Mouse (Mus musculus) right cerebral cortex, postnatal 14 days (tissue): Measurements from ENCODE around the gene Pgm1.

Experiments used
- DNase-seq: peaks from one replicate; pipeline ENCODE4 v3.0.0; 2022

The Pgm1 gene

DNA sequence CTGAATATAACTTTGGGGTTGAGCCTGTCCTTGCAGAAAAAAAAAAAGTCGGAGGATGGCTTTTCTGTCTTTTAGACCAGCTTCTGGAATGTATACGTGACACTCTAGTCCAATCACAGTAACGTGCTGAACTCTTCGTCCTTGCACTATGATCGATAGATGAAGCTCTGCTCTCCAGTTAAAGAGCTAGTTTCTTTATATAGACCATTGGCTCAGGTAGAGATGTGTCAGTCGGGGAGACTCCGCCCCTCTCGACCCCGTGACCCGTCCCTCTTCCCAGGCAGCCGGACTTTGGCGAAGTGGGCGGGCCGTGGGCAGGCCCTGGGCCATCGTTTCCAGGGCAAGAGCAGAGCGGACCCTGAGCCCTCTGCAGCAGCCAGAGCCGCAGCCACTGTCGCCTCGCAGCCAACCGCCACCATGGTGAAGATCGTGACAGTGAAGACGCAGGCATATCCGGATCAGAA is at the start of gene Pgm1:
TSS of gene Pgm1 (plus strand) at position 266 of the 464 bp plus-strand sequence.
- DNase-seq, result peak; percentile 65

DNA sequence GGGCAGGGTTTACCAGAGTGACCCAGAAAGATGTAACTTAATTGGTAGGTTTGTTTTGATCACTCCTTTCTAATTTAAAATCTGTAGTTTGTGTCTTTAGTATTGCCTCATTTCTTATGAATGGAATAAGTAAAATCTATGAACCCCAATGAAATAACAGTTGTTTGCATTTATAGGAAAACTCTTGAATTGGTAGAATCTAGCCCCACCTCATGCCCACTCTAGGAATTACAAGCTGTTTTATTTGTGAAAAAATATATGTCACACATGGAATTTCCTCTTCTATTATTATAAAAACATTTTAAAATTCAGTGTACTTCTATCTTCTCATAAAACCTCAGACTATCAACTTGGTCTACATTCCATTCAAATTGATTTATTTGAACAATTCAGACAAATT is 47.3 kb upstream of the Pgm1 start:
- no peak for DNase-seq

DNA sequence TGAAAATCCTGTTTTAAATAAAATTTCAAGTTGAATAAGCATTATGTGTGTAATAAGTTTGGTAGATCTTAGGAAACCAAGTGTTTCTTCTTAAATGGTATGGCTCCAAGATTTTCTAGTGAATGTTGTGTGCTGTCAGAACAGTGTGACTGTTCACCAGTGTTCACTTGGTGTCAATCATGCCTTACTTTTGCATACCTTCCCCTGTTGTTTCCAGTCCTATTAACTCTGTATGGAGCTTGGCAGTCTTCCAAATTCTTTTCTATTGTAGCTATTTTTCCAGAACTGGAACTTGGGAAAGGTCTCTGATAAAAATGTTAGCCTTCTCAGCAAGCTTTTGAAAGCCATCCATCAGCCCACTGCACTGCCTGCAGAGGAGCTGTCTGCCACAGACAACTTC is 46.8 kb upstream of the Pgm1 start:
- no peak for DNase-seq

DNA sequence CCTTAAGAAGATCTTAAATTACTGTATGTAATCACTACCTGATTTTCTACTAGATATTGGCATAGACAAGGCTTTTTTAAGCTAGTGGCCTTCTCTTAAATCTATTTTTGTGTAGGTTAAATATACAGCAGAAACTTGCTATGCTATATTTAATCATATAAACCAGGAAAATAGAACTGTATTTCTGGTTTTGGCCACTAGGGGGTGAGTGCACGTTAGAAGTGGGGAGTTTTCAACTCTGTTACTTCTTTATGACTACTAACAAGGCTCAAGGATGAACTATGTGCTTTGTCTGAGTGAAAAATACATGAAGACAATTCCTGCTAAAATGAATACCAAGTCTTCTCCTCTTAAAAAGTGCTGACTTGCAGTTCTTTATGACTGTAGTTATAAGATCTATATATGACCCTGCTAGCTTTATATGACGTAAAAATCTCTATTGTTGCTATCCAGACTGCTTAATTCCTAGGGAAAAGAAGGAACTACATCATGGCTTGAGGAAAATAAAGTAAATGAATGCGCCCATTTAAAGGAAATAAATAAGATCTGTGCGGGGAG is 15.2 kb upstream of the Pgm1 start:
- DNase-seq, result no peak

DNA sequence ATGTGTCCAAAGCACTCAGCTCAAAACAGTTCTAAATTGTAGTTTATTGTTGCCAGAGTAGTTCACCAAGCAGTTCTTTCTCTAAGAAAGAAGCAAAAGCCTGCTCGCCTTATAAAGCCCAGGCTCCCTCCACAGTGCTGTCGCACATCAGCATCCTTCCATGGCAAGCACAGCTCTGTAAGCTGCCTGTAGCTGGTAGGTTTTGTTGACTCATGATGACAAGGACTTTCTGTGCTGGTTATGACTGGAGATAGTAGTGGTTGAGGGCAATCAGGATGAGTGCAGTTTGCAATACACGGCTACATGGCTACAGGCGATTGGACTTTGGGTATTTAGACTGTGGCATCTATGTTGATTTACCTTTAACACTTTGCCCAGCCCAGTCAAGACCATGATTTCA is 2.8 kb upstream of the Pgm1 start:
- DNase-seq, result no peak

DNA sequence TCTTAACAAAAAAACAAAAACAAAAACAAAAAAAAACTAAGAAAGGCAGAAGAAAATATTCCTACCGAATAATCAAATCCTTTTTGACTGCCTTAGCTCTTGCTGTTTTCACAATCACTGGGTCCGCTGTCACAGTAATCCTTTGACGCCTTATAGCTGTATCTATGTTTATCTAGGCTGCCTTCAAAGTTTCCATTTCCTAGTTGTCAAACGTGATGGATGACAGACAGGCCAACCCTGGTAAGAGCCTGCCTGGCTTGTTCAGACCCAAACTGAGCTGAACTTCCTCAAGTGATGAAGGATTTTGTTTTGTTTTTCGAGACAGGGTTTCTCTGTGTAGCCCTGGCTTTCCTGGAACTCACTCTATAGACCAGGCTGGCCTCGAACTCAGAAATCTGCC is 693 bp upstream of the Pgm1 start:
- no peak for DNase-seq

DNA sequence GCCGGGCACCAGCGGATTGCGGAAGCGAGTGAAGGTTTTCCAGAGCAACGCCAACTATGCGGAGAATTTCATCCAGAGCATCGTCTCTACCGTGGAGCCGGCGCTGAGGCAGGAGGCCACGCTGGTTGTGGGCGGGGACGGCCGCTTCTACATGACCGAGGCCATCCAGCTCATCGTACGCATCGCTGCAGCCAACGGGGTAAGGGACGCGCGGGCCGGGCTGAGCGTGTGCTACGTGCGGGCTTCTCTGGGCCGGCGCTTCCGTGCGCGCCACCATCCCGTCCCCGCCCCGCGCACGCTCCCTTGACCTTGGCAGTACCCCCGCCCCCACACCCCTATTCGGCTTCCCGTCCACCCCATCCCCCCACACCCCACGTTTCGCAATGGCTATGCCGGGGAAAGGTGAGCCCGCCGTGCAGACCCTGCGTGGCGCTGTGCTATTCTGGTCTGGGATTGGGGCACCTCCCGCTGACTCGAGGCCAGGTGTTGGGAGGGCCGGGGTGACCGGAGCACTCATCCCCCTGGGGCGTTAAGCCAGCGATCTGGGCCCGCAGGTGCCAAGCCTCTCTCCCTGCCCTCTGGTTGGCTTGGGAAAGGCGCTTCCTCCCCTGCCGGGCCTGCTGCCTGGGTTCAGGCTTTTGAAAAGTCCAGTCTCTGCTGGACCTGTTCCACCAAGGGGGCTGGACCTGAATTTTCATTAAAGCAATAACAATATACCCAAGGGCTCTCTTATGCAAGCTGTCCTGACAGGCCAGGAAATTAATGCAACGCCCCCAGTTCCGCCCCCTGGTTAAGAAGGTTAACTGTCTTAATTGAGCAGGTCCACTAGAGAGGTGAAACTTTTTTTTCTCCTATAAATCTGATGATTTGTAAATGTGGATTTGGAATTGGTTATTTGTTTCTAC is 651 bp downstream of the Pgm1 start, which contains the start of gene Itgb3bp:
TSS of gene Itgb3bp (minus strand) at position 201 of the 905 bp plus-strand sequence.
- DNase-seq, result peak; percentile 71

DNA sequence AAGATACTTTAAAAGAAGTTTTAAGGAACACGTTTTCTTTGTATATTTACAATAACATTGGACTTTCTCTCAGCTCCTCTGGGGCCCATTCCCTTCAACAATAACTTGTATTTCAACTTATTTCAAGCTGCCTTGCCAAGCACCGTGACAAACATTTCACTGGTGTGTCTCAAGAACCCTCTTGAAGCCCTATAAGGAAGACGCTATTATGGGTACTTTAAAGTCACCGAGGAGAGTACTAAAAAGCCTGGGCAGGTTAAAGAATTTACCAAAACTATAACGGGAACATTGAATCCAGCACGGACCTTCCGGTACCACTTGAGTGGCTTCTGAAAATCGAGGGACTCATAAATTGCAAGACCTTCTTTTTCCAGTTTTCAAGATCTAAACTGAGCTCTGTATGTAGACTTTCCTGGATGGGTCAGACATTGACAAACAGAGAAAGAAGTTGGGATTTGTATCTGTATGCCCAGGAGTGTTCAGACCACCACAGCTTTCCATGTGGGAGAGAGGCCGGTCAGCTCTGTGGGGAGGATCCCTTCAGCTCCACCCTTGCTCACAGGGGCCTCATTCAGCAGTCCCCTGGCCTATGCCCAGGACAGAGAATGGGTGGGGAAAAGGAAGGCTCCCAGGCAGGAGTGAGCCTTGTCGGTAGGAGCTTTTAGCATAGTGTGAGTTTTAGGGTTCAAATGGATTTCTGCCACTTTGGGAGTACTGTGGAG is 1.5 kb downstream of the Pgm1 start:
- no peak for DNase-seq

DNA sequence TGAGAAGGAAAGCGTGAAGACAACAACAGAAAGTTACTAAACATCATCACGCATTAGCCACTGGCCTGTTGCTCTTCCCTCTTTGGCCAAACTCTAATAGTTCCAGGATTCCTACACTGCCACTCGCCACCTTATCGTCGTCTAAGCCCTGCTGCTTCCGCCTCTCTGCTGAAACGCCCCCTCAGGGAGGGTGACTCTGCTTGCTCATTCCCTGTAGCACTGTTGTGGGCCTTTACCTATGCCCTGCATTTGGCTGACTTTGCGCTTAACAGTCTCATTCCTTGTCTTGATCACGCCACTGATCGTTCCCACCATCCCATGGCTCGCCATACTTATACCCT is 2.0 kb downstream of the Pgm1 start:
- no peak for DNase-seq

DNA sequence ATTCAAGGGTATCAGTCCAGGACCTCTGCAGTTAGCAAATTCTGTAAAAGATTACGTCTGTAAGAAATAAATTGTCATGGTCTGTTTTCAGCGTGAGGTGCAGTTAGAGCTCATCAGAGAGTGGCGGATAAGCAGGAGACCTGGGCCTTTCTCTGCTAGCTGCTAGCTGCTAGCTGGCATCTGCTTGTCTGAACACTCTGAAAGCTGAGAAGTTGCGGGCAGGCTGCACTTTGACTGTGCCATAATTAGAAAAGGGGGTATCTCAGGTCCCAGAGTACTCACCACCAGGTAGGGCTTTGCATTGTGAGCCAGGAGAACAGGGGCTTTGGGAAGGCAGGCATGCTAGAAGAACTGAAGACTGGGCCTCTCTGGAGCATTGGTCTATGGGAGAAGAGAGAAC is 2.6 kb downstream of the Pgm1 start:
- no peak for DNase-seq

DNA sequence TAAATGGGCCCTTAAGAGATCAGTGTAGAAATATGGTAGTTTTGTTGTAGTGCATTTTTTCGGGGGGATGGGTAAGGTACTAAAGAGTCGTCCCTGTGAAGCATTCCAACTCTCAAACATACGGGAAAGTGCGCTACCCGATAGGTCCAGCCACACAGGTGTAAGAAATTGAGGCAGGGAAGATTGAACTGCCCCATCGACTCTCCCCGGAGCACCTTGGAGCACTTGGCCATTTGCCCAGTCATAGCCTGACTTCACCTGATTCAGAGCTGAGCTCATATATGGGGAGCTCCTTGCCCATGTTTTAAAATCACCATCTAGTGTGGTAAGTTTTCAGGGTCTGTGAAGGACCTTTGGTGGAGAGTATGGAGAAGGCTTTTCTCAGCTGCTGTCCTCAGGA is 5.6 kb downstream of the Pgm1 start:
- no peak for DNase-seq

DNA sequence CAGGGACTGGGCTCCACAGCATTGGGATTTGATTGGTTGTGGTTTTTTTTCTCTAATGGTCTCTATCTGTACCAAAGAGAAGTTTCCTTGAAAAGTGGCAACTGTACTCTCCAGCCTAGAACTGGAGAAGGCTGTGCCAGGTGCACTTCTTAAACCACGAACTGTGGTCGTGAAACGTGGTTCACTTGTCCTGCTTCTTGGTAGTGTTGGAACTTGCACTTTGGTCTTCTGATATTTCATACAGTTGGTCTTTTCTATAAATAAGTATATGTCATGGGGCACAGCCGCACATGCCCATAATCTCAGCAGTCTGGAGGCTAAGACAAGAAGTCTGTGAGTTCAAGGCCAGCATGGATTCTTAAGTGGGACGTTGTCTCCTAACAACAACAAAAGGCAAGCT is 7.1 kb downstream of the Pgm1 start:
- no peak for DNase-seq

DNA sequence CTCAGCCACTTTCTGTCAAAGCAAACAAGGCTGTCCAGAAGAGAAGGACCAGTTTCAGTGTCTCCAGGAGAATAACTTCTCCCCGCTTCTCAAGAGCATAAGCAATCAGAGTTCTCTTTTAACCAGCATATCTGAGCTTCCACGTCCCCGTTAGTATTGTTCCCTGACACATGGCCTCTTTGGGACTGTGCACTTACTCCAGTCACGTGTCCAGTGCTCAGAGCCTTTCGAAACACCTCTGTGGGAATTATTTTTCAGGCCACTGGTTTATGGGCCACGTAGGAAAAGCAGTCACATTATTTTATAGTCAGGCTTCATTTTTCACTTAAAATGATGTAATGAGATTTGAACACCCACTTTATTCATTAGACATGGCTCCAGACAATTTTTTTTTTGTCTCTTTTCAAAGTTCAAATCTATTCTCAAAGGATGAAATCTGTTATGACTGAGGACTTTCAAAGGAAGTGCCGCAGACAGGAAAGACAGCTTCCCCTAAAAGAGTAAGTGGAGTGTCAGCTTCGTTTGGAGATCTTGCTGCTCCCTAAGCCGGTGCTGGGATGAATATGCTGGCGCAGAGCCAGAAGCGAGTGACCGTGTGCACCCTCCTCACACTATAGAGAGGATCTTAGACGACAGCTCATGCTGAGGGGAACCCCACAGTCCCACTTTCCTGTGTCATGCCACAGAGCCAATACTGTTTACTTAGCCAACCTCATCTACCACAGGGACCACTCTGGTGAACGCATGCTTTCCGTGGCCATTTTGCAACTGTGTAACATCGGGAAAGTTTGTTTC is 10.7 kb downstream of the Pgm1 start:
- no peak for DNase-seq

DNA sequence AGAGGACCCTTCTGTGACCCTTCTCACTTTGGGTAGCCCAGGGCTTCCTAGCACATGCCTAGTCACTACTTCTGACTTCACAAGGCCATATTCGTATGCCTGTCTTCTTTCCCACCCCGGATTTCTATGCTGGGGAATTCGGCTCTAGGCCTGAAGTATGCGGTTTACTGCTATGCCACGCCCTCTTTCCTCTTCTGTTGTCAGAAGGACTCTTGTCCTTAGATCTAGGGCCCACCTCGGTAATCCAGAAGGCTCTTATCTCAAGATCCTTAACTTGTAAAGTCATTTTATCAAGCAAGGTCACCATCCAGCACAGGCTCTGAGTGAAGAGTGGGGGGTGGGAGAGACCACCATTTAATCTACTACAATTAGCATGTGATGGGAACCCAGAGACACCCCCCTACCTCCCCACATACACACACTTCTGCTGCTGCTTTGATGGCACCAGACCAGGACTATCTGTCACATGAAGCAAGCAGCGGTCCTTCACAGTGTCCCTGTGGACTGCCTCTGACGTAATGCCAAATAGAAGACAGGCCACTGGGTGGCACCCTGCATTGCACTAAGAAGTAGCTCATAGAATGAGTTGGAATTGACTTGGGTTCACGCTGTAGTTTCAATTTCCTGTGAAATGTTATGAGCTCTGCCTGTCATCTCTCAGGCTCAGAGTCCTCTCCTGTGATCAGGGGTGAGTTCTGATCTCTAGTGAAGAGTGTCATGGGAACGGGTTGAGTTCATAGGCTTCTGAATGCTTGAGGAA is 12.6 kb downstream of the Pgm1 start:
- DNase-seq, result no peak

DNA sequence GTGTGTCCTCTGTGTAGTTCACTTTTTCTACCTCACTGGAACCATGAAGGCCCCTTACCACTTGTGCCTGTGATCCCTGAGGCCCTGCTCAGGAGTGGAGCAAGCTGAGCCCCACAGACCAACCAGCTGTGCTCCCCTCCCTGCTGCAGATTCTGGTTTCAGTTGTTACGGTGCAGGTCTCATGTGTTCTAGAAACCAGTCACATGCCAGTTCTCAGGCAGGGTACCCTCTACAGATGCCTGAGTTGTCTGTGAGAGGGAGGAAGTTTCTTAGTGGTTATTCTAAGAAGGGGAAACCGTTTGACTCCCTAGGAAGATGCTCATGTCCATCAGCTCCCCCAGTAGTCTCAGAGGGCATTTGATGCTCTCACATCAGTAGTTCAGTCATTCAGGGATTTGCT is 15.4 kb downstream of the Pgm1 start:
- no peak for DNase-seq

DNA sequence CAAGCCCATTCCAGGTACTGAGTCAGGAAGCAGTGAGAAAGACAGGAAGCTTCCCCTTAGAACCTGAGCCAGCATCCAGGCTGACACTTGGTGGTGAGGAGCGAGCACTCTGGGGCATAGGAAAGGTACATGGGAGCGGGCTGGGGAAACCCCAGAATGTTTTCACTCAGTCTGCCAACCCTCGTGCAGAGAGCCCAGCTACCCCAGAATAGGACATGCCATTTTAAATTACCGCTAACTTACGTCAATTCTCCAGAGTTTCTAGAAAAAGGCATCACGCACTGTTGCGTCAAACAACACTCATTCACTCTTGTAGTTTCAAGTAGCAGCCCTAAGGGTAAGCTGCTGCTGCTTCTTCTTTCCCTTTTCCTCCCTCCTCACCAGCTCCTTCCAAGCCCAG is 15.8 kb downstream of the Pgm1 start:
- DNase-seq, result no peak

DNA sequence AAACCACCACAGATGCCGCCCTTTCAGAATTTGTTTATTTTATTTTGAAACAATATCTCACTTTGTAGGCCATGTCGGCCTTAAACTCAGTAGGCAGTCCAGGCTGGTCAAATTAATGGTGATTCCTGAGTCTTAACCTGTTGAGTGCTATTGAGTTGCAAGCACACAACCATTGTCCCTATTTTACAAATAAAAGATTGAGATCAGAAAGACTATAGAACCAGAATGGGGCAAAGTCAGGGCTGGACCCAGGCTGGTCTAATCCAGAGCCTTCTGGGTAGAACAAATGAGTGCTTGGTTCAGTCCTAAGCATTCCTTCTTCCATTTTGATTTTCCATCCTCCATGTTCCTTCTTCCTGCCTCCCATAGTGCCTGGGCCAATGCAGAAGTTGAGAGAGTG is 17.3 kb downstream of the Pgm1 start:
- no peak for DNase-seq

DNA sequence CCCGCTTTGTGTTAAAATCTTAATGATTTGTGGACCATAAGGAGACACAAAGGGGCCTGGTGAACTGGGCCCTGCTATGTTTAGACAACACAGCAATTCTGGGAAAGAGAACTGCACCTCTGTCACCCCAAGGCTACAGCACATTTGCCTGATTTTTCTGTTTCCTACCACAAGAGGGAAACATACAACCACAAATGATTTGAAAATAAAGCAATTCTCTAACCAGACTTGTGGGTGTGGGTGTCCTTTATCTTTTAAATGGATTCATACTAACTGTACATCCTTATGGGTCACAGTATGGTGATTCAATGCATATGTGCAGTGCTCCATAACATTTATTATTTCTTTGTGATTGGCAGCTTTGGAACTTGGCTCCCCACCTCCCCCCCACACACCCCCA is 18.0 kb downstream of the Pgm1 start:
- DNase-seq, result no peak

DNA sequence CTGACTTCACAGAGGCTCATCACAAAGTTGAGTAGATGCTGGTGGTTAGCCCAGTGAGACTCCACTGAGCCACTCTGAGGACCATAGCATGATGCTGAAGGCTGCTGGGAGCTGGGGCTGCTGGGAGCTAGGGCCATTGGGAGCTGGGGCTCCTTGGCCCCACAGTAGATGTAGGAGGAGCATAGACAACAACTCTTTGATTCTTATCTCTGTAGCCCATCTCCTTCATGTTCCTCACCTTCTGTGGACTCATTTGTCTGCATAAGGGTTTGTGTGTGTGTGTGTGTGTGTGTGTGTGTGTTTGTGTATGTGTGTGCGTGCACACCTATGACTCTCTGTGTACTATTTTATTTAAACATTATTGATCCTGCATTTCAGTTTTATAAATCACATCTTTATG is 18.7 kb downstream of the Pgm1 start:
- no peak for DNase-seq

DNA sequence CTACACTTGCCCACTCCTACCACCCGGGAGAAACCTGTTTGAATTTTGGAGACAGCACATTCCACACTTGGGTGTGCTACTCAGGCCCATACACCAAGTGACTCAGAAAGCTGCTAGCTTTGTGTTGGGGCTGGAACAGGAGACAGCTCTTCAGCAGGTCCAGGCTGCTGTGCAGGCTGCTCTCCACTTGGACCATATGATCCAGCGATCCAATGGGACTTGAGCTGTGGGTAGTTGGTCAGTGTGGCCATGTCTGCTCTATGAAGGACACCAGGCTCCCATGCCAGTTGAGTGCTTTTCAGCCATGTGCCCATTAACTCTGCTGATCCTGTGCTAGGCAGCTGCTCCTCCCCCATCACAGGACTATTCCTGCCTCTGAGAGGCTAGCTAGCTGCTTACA is 24.7 kb downstream of the Pgm1 start:
- no peak for DNase-seq

DNA sequence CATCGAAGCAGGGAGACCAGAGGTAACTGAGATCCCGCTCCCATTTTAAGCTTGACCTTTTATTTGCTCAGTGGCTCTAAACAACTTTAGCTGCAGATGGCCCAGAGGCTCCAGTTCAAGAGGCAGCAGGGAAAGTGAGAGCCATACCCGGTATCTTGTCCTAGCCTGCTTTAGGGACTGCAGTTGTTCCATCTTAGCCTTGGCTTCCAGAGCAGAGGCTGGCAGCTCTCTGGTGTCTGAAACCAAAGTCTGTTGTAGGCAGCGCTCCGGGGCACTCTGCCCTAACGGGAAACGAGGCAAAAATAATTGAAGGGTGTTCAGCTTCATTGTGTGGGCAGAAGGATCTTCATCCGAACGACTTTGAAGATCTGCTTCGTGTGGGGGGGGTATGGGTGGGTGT is 26.2 kb downstream of the Pgm1 start:
- DNase-seq, result no peak

DNA sequence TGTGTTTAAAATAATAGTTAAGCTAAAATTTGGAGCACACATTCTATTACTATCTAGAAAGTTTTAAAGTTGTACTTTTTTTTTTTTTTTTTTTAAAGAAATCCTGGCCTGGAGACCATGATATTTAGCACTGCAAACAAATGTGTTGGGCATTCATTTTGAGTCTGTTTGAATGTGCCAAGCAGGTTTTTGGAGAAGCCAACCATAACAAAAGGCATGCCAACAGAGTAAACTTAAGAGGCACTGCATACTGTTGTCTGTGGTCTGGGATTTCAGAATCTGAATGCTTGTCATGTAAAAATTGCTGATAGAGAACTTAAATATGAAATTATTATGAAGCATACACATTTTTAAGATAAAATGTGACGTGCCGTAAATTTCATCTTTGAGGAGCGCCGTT is 28.0 kb downstream of the Pgm1 start:
- DNase-seq, result no peak
